Mouse (Mus musculus): ENCODE measurements around the gene Mmel1. TPM values are rescaled to one million over a fixed set of nuclear protein-coding genes. Genes with fewer than 3 reads are reported as not detected.
A peak's percentile ranks its signal among the peaks of the same experiment; 100 is the strongest.

Mmel1 gene
- polyA plus RNA-seq, 1 experiment from 2014 or later, result 0.62 TPM

DNA sequence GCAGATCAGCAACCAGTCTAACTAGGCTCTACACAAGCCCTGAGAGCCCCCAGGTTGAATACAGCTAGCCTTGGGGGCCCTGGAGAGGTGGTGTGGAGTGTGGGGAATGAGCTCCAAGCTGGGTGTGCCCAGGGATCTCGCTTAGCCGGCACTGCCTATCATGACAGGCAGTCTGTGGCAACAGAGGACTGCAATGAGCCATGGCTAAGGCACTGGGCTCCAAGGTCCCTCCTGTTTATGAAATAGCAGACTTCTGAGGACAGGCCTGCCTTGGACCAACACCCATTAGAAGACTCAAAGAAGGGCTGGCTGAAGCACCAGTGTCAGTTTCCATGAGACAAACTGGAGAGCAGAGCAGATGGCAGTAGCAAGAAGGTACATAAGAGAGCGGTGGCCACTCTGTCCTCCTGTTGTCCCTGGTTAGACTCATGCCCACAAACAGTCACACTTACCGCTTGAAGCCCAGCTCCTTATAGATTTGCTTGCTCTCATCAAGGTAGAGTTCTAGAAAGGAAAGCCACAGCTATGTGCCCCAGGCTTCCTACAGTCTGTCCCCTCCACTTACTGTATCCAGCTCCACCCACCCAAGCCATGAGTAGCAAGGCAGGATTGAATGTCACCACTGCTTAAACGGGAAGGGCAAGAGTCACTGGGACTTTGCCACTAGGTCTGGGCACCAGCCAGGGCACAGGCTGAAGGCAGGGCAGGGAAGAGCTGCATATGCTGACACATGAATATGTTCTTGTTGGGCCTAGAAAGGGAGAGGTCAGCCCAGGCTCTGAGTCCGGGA, 28.5 kb downstream of the Mmel1 start:
- H3K27ac ChIP-seq, result peak overlapping the region; percentile 80; the same call in 1 of the 2 replicates
- WGBS, result 70% methylated on average over 6 of the region's 6 CpGs
- no peak for DNase-seq (ENCODE audit: low spot score)

DNA sequence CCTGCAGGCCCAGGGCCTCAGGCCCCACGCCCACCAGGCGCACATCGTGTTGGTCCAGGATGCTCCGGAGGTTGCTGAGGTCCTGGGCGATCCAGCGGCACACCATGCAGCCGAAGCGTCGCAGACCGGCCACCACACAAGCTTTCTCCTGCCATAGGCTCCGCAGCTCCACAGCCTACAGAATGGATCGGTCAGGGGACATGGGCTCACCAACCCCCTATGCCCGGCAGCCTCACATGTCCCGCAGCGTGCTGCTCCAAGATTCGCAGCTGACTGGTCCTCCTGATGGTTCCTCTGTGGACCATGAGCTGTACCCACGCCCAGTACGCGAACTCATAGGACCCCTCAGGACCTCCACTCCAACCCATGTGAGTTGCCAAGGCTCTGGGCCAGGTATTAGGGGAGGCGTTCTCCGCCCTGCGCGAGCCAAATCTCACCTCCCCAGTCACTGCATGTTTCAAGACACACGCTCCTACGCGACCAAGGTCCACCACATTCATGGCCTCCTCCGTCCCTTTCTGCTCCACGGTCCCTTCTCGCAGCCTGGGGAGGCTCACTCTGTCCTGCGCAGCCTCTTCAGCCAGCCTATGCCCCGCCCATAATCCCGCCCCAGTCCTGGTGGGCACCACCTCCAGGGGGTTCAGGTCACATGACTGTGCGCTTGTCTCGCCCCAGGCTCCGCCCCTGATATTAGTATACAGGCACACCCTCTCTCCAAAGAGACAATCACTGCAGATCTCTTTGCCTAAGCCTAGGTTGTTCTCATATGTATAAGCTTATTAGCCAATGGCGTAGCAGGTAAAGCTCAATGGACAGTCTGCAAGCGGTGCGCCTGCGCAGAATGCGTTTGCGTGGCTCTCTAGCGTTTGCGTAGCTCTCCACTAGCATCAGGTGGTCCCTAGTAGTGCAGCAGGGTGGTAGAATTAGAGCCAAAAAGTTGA, 29.4 kb downstream of the Mmel1 start, which contains the start of gene Fam213b:
TSS of gene Fam213b (minus strand) at position 630 of the 941 bp plus-strand sequence.
- Histone ChIP-seq H3K27me3 (ENCODE audit: insufficient read depth, poor library complexity, severe bottlenecking) (peaks cover 50% of the 10 kb centered on the region), H3K4me3 (peak within 1 kb of the TSS; percentile 66), H3K27ac (peak within 1 kb of the TSS; percentile 80), H3K4me1 (peaks cover 13% of the 10 kb centered on the region), H3K9me3 (no peaks in the 10 kb centered on the region), H3K36me3 (no peaks in the 10 kb centered on the region)
- DNase-seq (ENCODE audit: low spot score), result peak; percentile 97
- WGBS, result 2% methylated on average over 43 of the region's 43 CpGs

More for the DNA sequence above, 28.5 kb downstream of the Mmel1 start:
- Histone ChIP-seq H3K4me3 (peak overlapping the region; percentile 66), H3K9me3 (no peaks in the 10 kb centered on the region), H3K4me1 (peaks cover 13% of the 10 kb centered on the region), H3K36me3 (no peaks in the 10 kb centered on the region), H3K27me3 (ENCODE audit: insufficient read depth, poor library complexity, severe bottlenecking) (peaks cover 57% of the 10 kb centered on the region)

DNA sequence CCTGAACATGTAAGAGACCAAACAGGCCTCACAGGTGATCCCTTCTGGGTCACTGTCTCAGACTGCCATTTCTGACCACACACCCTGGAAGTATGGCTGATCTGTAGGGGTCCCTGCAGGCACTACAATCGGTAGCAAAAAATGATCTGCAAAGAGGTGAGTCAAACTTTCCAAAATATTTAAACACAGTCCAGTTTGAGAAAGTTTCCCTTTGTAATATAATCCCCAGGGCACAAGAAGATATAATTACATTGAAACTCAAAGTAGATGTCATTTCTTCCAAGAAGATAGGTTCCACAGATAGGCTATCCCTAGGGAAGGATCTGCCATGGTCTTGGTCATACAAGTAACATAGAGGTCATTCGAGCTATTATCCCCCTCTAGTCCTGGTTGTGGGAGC, 33.0 kb downstream of the Mmel1 start:
- H3K27ac ChIP-seq, result no peak overlapping the region

DNA sequence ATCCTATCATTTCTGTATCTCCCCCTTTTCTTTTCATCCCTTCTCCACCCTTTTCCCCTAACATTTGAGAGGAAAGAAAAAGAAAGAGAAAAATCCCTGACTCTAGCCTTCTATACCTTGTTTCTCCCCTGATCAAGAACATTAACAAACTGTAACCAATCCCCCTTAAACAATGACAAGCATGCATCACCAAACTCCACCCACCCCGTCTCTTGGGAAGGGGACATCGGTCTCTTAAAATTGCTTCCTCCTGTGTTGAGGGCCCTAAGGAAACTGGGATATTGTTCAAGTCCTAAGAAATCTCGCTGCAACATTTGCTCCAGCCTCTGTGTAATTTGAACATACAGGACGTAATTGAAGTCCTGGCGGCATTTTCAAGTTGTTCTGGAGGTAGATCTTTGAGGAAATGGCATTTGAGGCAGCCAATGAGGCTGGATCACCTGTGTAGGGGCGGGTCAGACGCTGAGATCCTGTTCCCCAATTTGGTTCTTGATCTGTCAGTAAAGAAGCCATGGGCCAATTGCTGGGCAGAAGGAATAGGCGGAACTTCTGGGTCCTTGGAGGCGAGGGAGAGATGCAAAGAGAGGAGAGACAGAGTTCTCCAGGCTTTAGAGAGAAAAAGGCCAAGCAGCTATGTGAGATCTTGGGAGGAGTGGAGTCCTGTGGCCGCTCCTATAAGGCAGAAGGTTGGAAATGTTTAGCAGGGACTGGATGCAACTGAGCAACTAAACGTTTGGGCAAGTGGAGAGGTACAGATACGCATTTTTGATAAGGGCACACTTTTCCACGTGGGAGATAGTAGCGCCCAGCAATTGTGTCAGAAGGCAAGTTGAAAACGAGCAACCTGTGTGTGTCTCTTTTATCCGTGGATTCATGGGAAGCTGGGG, 35.0 kb downstream of the Mmel1 start:
- peak overlapping the region; percentile 83 for H3K27ac ChIP-seq
- peak overlapping the region; percentile 61 for H3K4me3 ChIP-seq
- no peaks in the 10 kb centered on the region for H3K9me3 ChIP-seq
- H3K4me1 ChIP-seq, result peaks cover 12% of the 10 kb centered on the region
- 0 out of 2 replicates have a peak, but pooled peaks cover 6% of the 10 kb centered on the region for H3K27me3 ChIP-seq (ENCODE audit: insufficient read depth, poor library complexity, severe bottlenecking)
- no peaks in the 10 kb centered on the region for H3K36me3 ChIP-seq
- DNase-seq (ENCODE audit: low spot score), result peak; percentile 95
- 1% methylated on average over 16 of the region's 16 CpGs for WGBS

More for the DNA sequence above, 33.0 kb downstream of the Mmel1 start:
- no peaks in the 10 kb centered on the region for H3K36me3 ChIP-seq
- H3K27me3 ChIP-seq (ENCODE audit: insufficient read depth, poor library complexity, severe bottlenecking), result peaks cover 15% of the 10 kb centered on the region; the same call in 1 of the 2 replicates
- no peaks in the 10 kb centered on the region for H3K9me3 ChIP-seq
- 84% methylated on average over 2 of the region's 2 CpGs for WGBS
- H3K4me1 ChIP-seq, result peaks cover 19% of the 10 kb centered on the region
- no peak overlapping the region for H3K4me3 ChIP-seq
- DNase-seq (ENCODE audit: low spot score), result no peak

DNA sequence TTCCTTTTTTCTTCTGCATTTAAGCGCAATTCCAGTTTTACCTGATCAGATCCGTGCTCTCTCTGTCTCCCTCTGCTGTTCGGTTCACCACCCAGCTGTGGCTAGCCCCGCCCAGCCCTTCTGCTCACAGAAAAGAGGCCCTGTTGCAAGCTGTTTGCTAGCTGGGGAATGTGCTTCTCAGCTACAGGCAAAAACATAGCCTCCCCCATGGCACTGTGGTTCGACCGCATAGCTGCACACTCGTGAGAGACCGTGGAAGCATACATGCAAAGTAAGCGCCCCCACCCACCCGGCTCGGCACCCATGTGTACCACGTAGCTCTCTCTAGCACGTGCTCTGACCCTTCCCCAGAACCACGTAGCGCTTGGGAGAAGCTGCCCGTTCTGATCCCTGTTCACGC, 38.4 kb downstream of the Mmel1 start:
- H3K36me3 ChIP-seq, result no peaks in the 10 kb centered on the region
- H3K27me3 ChIP-seq (ENCODE audit: insufficient read depth, poor library complexity, severe bottlenecking), result no peaks in the 10 kb centered on the region
- DNase-seq (ENCODE audit: low spot score), result peak; percentile 91
- H3K4me3 ChIP-seq, result peak overlapping the region; percentile 29
- H3K27ac ChIP-seq, result peak overlapping the region; percentile 83
- peaks cover 27% of the 10 kb centered on the region for H3K4me1 ChIP-seq
- H3K9me3 ChIP-seq, result no peaks in the 10 kb centered on the region
- WGBS, result 41% methylated on average over 17 of the region's 17 CpGs

DNA sequence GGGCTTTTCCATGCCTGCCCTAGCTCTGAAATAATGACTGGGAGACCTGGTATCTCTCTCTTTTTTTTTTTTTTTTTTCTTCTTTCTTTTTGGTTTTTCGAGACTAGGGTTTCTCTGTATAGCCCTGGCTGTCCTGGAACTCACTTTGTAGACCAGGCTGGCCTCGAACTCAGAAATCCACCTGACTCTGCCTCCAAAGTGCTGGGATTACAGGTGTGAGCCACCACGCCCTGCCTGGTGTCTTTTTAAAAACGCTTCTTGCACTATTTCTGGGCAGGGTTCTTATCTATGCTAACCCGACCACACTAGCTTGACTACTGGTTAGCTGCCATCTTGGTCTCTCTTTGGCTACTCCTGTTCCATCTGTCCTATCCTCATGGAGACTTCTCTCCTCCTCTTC, 39.1 kb downstream of the Mmel1 start:
- WGBS, result 79% methylated on average over 5 of the region's 5 CpGs

DNA sequence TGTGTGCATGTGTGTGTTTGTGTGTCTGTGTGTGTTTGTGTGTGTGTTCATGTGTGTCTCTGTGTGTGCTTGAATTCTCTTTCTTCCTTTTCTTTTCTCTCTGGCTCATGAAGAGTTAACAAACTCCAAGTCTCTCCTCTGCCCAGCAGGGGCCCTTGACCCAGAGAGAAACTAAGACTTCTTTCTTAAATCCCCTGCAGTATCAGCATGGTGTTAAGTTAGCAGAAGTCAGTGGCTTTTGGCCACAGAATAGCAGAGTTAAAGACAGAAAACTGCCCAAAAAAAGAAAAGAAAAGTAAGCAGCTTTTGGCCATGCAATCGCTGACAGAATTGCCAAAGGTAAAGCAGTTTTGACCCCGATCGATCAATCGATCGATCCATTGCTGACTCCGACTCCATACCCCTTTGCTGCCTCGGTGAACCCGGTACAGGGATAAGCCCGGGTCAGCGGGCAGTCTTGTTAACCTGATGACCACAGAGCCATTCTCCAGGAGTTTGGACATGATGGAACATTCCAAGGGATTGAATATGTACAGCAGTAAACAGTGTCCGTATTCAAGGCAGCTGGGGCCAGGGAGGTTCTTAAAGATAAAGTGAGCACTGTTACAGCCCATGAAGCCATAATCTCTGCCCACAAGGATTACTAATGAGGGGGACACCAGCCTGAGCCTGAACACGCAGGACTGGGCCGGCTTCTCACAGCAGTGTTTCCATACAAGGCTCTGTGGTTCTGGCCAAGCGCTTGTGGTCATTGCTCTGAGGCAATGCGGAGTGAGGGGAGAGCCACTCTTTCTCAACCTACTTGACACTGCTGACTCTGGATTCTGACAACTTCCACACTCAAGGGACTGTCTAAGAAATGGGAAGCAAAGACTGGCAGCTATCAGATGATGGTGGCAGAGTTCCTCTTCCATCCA, 41.5 kb downstream of the Mmel1 start:
- H3K9me3 ChIP-seq, result no peaks in the 10 kb centered on the region
- no peak overlapping the region for H3K4me3 ChIP-seq
- H3K4me1 ChIP-seq, result peaks cover 21% of the 10 kb centered on the region
- no peaks in the 10 kb centered on the region for H3K27me3 ChIP-seq (ENCODE audit: insufficient read depth, poor library complexity, severe bottlenecking)
- no peaks in the 10 kb centered on the region for H3K36me3 ChIP-seq
- H3K27ac ChIP-seq, result peak overlapping the region; percentile 65
- DNase-seq (ENCODE audit: low spot score), result no peak
- WGBS, result 27% methylated on average over 15 of the region's 15 CpGs

More for the DNA sequence above, 39.1 kb downstream of the Mmel1 start:
- Histone ChIP-seq H3K9me3 (no peaks in the 10 kb centered on the region), H3K27ac (no peak overlapping the region; the same call in 1 of the 2 replicates), H3K4me1 (peaks cover 27% of the 10 kb centered on the region), H3K27me3 (ENCODE audit: insufficient read depth, poor library complexity, severe bottlenecking) (no peaks in the 10 kb centered on the region), H3K36me3 (no peaks in the 10 kb centered on the region), H3K4me3 (no peak overlapping the region)
- no peak for DNase-seq (ENCODE audit: low spot score)

DNA sequence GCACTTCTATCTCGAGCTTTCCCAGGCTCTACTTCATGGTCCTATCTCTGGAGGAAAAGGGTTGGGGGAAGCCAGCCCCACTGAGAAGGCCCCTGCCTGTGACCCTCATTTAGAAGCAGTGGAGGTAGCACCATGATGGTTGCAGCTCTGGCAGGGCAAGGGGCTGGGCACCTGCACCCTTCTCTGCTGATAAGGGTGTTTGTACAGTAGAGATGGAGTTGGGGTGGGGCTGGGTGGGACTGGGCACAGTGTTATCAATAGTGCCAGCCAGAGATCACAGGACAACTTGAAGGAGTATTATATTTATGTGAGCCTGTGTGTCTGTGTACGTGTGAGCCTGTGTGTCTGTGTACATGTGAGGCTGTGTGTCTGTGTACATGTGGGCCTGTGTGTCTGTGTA, 42.3 kb downstream of the Mmel1 start:
- H3K9me3 ChIP-seq, result no peaks in the 10 kb centered on the region
- H3K27me3 ChIP-seq (ENCODE audit: insufficient read depth, poor library complexity, severe bottlenecking), result no peaks in the 10 kb centered on the region
- 63% methylated on average over 2 of the region's 2 CpGs for WGBS
- DNase-seq (ENCODE audit: low spot score), result no peak
- H3K4me1 ChIP-seq, result peaks cover 21% of the 10 kb centered on the region
- H3K27ac ChIP-seq, result peak overlapping the region; percentile 65
- H3K36me3 ChIP-seq, result no peaks in the 10 kb centered on the region
- H3K4me3 ChIP-seq, result no peak overlapping the region

DNA sequence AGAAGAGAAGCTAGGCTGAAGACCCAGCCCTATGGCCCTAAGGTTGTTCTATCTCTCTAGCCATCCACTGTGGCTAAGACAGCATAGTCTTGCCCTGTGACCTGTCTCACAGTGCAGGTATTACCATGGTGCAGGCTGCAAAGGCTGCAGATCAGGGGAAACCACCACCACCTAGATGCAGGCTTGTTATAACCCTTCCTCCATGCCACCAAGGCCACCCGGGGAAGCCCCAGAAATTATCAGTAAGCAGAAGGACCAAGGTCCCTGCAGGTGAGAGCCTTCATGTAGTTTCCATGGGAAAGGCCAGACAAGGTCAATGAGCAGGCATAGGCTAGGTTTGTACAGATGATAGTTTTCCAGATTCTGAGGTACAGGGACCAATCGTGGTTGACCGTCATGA, 44.5 kb downstream of the Mmel1 start:
- no peaks in the 10 kb centered on the region for H3K27me3 ChIP-seq (ENCODE audit: insufficient read depth, poor library complexity, severe bottlenecking)
- WGBS, result 86% methylated on average over 3 of the region's 3 CpGs
- no peaks in the 10 kb centered on the region for H3K36me3 ChIP-seq
- H3K9me3 ChIP-seq, result no peaks in the 10 kb centered on the region
- no peak overlapping the region for H3K27ac ChIP-seq
- H3K4me3 ChIP-seq, result no peak overlapping the region
- H3K4me1 ChIP-seq, result peaks cover 16% of the 10 kb centered on the region
- DNase-seq (ENCODE audit: low spot score), result no peak

DNA sequence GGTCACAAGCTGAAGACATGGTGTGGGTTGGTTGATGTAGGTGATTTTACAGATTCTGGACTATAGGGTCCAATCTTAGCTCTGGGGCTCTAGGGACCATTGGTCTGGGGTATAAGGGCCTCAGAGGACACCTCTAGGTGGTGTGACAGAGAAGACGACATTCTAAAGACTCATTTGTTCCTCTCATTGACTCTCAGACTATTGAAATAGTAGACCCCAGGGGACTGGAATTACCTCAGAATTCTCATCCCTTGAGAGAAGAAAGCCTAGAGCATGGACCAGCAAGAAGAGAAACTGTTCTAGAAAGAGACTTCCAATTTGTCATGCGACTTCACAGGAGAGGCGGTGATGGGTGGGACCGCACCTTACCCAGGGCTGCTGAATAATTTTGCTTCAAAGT, 44.9 kb downstream of the Mmel1 start:
- Histone ChIP-seq H3K9me3 (no peaks in the 10 kb centered on the region), H3K27me3 (ENCODE audit: insufficient read depth, poor library complexity, severe bottlenecking) (no peaks in the 10 kb centered on the region), H3K27ac (no peak overlapping the region), H3K4me1 (peaks cover 16% of the 10 kb centered on the region), H3K4me3 (no peak overlapping the region), H3K36me3 (no peaks in the 10 kb centered on the region)
- DNase-seq (ENCODE audit: low spot score), result no peak
- WGBS, result 91% methylated on average over 4 of the region's 4 CpGs

DNA sequence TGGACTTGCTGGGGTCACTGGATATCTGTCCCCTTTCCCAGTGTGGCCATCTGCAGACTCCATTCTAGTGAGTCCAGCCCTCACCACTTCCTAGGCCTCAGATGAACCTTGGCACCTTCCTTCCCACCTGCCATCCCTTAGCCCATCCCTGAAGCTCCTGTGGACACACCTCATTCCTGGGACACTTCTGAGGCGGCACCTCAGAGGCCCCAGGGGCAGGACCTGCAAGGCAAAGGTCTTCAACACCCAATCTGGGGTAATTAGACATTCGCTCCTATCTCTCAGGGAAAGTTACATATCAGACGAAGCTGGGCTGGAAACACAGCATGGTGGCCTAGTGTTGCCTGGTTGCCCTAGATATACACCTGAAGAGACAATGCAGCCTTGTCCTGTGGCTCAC, 45.3 kb downstream of the Mmel1 start:
- H3K27me3 ChIP-seq (ENCODE audit: insufficient read depth, poor library complexity, severe bottlenecking), result no peaks in the 10 kb centered on the region
- no peak overlapping the region for H3K4me3 ChIP-seq
- 68% methylated on average over 3 of the region's 3 CpGs for WGBS
- peaks cover 16% of the 10 kb centered on the region for H3K4me1 ChIP-seq
- H3K36me3 ChIP-seq, result no peaks in the 10 kb centered on the region
- no peak overlapping the region for H3K27ac ChIP-seq
- H3K9me3 ChIP-seq, result no peaks in the 10 kb centered on the region
- DNase-seq (ENCODE audit: low spot score), result no peak
